Mouse (Mus musculus) CD8-positive naive resting alpha-beta T cell, adult 57 days (primary cell): Measurements from ENCODE around the gene Ttll10. TPM values are rescaled to one million over a fixed set of nuclear protein-coding genes. Genes with fewer than 3 reads are reported as not detected.

Source experiments
- total RNA-seq: library from RNA; stranded (reverse); gene quantifications from one replicate; pipeline ENCODE4 v1.2.4, GENCODE M21; 2023

The Ttll10 gene
- not detected for total RNA-seq

GRCm38 (mm10) chr4:156059261-156059660 lies at the start of gene Ttll10:
Ttll10 (minus strand) TSS chr4:156059414.

GRCm38 (mm10) chr4:156026013-156026412 lies 33.2 kb downstream of the Ttll10 start, which contains the start of gene Tnfrsf18:
Tnfrsf18 (plus strand) TSS chr4:156026164.

DNA sequence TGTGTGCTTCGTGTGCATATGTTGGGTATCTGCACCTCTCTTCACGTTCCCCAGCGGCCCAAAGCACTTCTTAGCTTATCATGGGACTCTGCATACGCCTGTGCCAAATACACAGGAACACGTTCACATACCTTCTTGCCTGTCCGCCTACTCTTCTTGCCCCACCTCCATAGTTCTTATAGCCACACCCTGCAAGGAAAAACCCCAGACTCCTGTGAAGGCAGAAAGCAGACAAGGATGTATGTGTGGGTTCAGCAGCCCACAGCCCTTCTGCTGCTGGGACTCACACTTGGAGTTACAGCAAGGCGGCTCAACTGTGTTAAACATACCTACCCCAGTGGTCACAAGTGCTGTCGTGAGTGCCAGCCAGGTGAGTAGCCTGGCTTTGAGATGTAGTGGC lies 45.6 kb downstream of the Ttll10 start, which contains the start of gene Tnfrsf4:
Tnfrsf4 (plus strand) TSS at position 207 of the 400 bp plus-strand sequence.

GRCm38 (mm10) chr4:155992241-155992905 lies 66.8 kb downstream of the Ttll10 start, which contains the start of the genes B3galt6 and Sdf4:
B3galt6 (minus strand) TSS chr4:155992649.
Sdf4 (plus strand) TSS chr4:155992872.

Other genes starting within 250 kb of the Ttll10 start
- 224 TPM for gene Ccnl2, start 246.9 kb downstream of the Ttll10 start, total RNA-seq
- gene Aurkaip1, start 228.1 kb downstream of the Ttll10 start, total RNA-seq = 77.3 TPM
- 2.2 TPM for gene Mxra8, start 219.7 kb downstream of the Ttll10 start, total RNA-seq
- gene Dvl1, start 212.0 kb downstream of the Ttll10 start, total RNA-seq = 65.7 TPM
- 1.3 TPM for gene Tas1r3, start 196.1 kb downstream of the Ttll10 start, total RNA-seq
- gene Cptp, start 190.0 kb downstream of the Ttll10 start, total RNA-seq = 16.1 TPM
- 63.0 TPM for gene Ints11, start 189.9 kb downstream of the Ttll10 start, total RNA-seq
- 46.0 TPM for gene Pusl1, start 167.6 kb downstream of the Ttll10 start, total RNA-seq
- 48.0 TPM for gene Acap3, start 167.6 kb downstream of the Ttll10 start, total RNA-seq
- 114 TPM for gene Ube2j2, start 115.6 kb downstream of the Ttll10 start, total RNA-seq
- 3.1 TPM for gene C1qtnf12, start 97.1 kb downstream of the Ttll10 start, total RNA-seq
- 2.8 TPM for gene B3galt6, start 66.8 kb downstream of the Ttll10 start, total RNA-seq
- gene Sdf4, start 66.5 kb downstream of the Ttll10 start, total RNA-seq = 167 TPM
- 15.7 TPM for gene Tnfrsf4, start 45.6 kb downstream of the Ttll10 start, total RNA-seq
- gene Tnfrsf18, start 33.2 kb downstream of the Ttll10 start, total RNA-seq = 28.4 TPM
- 47.3 TPM for gene 9430015G10Rik, start 50.6 kb upstream of the Ttll10 start, total RNA-seq
- 1.4 TPM for gene Rnf223, start 71.1 kb upstream of the Ttll10 start, total RNA-seq
- gene Agrn, start 138.1 kb upstream of the Ttll10 start, total RNA-seq = 5.8 TPM
- gene Isg15, start 141.4 kb upstream of the Ttll10 start, total RNA-seq = 14.4 TPM
- 10.8 TPM for gene AW011738, start 143.9 kb upstream of the Ttll10 start, total RNA-seq
- gene Perm1, start 156.5 kb upstream of the Ttll10 start, total RNA-seq = 0.43 TPM
- 46.5 TPM for gene Plekhn1, start 175.4 kb upstream of the Ttll10 start, total RNA-seq
- gene Noc2l, start 176.6 kb upstream of the Ttll10 start, total RNA-seq = 99.1 TPM
- 0.46 TPM for gene Samd11, start 196.2 kb upstream of the Ttll10 start, total RNA-seq